Mouse (Mus musculus): ENCODE results near the gene Slc25a51. TPM values are rescaled to one million over a fixed set of nuclear protein-coding genes. Genes with fewer than 3 reads are reported as not detected.

The Slc25a51 gene
- polyA plus RNA-seq, 1 experiment from 2014 or later = 68.1 TPM

DNA sequence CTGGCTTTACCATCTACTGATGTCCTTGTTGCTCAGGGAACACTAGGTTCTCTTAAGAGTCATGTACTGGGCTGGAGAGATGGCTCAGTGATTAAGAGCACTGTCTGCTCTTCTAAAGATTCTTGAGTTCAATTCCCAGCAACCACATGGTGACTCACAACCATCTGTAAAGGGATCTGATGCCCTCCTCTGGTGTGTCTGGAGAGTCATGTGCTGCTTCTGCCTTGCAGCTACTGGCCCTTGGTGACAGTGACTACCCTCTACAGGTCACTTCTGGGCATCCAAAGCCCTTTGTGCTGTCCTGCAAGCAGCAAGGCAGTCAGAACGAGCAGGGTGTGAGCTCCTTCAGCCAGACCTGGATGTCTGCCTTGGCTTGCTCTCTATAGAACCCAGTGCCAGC is 33.2 kb upstream of the Slc25a51 start:
- H3K4me3 ChIP-seq = no peak overlapping the region
- WGBS = 88% methylated on average over 1 of the region's 1 CpGs
- peaks cover 33% of the 10 kb centered on the region for H3K36me3 ChIP-seq
- H3K27me3 ChIP-seq = no peaks in the 10 kb centered on the region
- H3K27ac ChIP-seq = no peak overlapping the region
- no peaks in the 10 kb centered on the region for H3K9me3 ChIP-seq
- H3K4me1 ChIP-seq = peaks cover 8% of the 10 kb centered on the region
- no peak for ATAC-seq (ENCODE audit: borderline replicate concordance, extremely low read depth, low FRiP score, low TSS enrichment)
- no peak overlapping the region for H3K9ac ChIP-seq
- no peak overlapping the region for H3K4me2 ChIP-seq

DNA sequence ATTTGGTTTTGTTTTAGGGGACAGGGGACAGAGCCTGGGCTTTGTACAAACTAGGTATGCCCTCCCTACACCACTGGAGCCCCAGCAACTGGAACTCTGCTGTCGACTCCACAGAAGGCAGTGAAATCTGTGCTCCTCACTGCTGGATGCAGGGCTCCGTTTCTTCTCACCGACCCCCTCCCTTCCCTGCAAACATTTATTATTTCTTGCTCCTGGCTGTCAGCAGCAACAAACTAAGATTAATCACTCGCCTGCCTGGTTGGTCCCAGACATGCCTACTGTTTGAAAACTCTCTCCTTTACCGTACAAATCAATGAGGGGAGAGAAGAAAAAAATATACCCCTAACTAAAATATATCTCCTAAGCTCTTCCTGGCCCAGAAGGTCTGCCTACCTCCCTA is 30.7 kb upstream of the Slc25a51 start:
- Histone ChIP-seq H3K27me3 (no peaks in the 10 kb centered on the region), H3K36me3 (peaks cover 20% of the 10 kb centered on the region), H3K4me3 (no peak overlapping the region), H3K9me3 (no peaks in the 10 kb centered on the region), H3K4me2 (no peak overlapping the region), H3K4me1 (peaks cover 28% of the 10 kb centered on the region), H3K27ac (no peak overlapping the region), H3K9ac (no peak overlapping the region)
- WGBS = 41% methylated on average over 5 of the region's 5 CpGs
- ATAC-seq (ENCODE audit: borderline replicate concordance, extremely low read depth, low FRiP score, low TSS enrichment) = no peak

DNA sequence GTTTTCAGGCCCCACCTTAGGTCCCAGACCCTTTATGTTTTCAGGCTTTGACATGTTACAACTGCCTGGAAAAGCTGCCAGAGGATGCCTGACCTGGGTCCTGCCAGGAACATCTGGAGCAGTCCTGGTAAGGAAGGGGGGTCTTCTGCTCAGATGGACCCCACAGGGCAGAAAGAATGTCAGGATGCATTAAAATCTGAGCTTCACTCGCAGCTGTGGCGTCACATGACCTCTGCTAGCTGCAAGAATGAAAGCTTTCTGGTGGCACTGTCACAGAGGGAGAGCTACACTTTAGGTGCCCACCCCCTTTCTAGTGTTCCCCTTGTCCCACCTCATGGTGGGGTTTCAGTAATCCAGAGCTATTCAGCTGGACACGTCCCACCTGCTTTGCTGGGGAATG is 28.4 kb upstream of the Slc25a51 start:
- peaks cover 28% of the 10 kb centered on the region for H3K4me1 ChIP-seq
- no peaks in the 10 kb centered on the region for H3K9me3 ChIP-seq
- no peak for ATAC-seq (ENCODE audit: borderline replicate concordance, extremely low read depth, low FRiP score, low TSS enrichment)
- WGBS = 52% methylated on average over 3 of the region's 3 CpGs
- no peak overlapping the region for H3K4me2 ChIP-seq
- H3K4me3 ChIP-seq = no peak overlapping the region
- H3K9ac ChIP-seq = no peak overlapping the region
- H3K27me3 ChIP-seq = no peaks in the 10 kb centered on the region
- H3K27ac ChIP-seq = no peak overlapping the region
- H3K36me3 ChIP-seq = peaks cover 12% of the 10 kb centered on the region; the same call in 1 of the 2 replicates

DNA sequence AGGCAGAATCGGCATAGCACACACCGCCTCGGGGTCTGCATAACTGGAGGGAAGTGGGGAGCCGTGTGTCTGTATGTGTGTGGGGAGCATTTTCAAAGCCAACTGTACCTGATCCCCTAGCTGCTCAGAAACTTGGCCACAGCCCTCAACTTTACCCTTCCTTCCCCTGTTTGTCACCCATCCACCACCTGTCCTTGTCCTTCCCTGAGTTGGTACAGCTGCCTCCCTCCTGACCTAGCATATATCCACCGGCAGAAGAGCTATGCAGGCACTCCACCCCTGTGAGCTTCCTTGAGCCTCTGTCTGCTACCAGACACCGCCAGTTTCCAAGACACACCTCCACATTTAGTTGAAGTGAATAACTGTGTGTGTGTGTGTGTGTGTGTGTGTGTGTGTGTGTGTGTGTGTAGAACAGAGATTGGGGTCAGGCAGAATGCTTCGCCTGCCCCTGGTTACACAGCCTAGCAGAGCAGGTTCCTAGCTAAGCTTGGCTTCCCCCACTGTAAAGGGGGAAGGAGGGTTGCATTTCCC is 27.9 kb upstream of the Slc25a51 start:
- Histone ChIP-seq H3K27ac (0 out of 2 replicates have a peak overlapping the region, but pooled peaks have one; percentile 3), H3K4me2 (no peak overlapping the region), H3K27me3 (no peaks in the 10 kb centered on the region), H3K9me3 (no peaks in the 10 kb centered on the region), H3K4me3 (no peak overlapping the region), H3K36me3 (peaks cover 12% of the 10 kb centered on the region; the same call in 1 of the 2 replicates), H3K9ac (no peak overlapping the region), H3K4me1 (peaks cover 28% of the 10 kb centered on the region)
- 50% methylated on average over 7 of the region's 7 CpGs for WGBS
- no peak for ATAC-seq (ENCODE audit: borderline replicate concordance, extremely low read depth, low FRiP score, low TSS enrichment)

DNA sequence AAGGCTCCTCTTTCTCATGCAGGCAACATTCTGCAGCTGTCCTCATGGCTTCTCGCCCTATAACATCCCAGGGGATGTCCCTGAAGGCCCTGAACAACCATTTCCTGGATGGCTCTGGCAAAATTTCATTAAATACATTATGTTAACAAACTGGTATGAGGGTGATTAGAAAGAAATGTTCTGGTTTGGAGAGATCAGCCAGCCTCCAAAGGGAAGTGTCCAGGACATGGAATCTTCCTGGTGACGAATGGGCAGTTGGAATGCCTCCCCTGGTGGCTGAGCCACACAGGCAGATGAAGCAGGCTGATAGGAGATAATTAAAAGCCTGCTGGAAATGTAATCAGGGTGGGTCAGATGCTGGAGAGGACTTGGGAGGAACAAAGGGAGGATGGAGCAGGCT is 27.3 kb upstream of the Slc25a51 start:
- Histone ChIP-seq H3K9ac (no peak overlapping the region), H3K4me1 (peaks cover 28% of the 10 kb centered on the region)
- ATAC-seq (ENCODE audit: borderline replicate concordance, extremely low read depth, low FRiP score, low TSS enrichment) = no peak

DNA sequence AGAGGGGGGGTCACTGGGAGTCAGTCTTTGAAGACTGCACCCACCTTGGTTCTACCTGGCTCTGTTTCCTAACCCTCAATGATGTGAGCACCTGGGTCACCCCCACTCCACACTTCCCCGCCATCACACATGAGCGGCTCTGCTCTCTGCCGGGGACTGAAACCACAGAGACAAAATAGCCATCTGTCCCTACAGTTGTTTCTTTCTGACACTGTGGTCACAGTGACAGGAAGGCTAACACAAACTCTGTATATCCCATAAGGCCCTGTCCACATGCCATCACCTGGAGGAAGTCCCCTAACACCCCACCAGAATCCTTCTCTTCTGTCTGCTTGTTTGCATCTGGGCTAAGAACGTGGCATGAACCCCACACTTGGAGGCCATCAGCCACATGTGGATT is 26.1 kb upstream of the Slc25a51 start:
- H3K36me3 ChIP-seq = peaks cover 2% of the 10 kb centered on the region; the same call in 1 of the 2 replicates
- H3K4me1 ChIP-seq = peaks cover 28% of the 10 kb centered on the region
- no peaks in the 10 kb centered on the region for H3K9me3 ChIP-seq
- ATAC-seq (ENCODE audit: borderline replicate concordance, extremely low read depth, low FRiP score, low TSS enrichment) = no peak
- no peak overlapping the region for H3K4me2 ChIP-seq
- H3K4me3 ChIP-seq = no peak overlapping the region
- no peaks in the 10 kb centered on the region for H3K27me3 ChIP-seq
- no peak overlapping the region for H3K27ac ChIP-seq
- 65% methylated on average over 4 of the region's 4 CpGs for WGBS
- no peak overlapping the region for H3K9ac ChIP-seq

More for the DNA sequence above, 27.3 kb upstream of the Slc25a51 start:
- WGBS = 43% methylated on average over 2 of the region's 2 CpGs
- no peak overlapping the region for H3K4me2 ChIP-seq
- peaks cover 12% of the 10 kb centered on the region; the same call in 1 of the 2 replicates for H3K36me3 ChIP-seq
- H3K27ac ChIP-seq = 0 out of 2 replicates have a peak overlapping the region, but pooled peaks have one; percentile 3
- no peak overlapping the region for H3K4me3 ChIP-seq
- no peaks in the 10 kb centered on the region for H3K27me3 ChIP-seq
- H3K9me3 ChIP-seq = no peaks in the 10 kb centered on the region

DNA sequence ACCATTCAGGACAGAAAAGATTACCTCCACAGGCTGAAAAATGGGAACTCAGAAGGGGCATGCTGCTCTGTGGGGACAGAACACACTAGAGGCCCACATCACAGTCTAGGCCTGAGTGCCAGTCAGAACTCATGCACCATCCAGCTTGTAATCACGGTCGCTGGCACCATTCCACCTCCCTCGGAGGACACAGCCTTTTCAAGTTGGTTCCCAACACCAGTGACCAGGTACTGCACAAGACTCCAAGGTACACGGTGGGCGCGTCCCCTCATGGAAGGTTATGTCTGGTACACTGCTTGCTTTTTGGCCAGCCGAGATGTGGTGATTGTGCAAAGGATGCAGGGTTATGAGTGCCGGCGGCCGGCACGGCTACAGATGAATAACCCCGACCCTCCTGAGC is 25.5 kb upstream of the Slc25a51 start:
- Histone ChIP-seq H3K4me2 (no peak overlapping the region), H3K9ac (no peak overlapping the region), H3K9me3 (no peaks in the 10 kb centered on the region), H3K36me3 (no peaks in the 10 kb centered on the region), H3K27ac (no peak overlapping the region), H3K27me3 (no peaks in the 10 kb centered on the region), H3K4me3 (no peak overlapping the region), H3K4me1 (peaks cover 28% of the 10 kb centered on the region)
- 84% methylated on average over 12 of the region's 12 CpGs for WGBS
- no peak for ATAC-seq (ENCODE audit: borderline replicate concordance, extremely low read depth, low FRiP score, low TSS enrichment)

DNA sequence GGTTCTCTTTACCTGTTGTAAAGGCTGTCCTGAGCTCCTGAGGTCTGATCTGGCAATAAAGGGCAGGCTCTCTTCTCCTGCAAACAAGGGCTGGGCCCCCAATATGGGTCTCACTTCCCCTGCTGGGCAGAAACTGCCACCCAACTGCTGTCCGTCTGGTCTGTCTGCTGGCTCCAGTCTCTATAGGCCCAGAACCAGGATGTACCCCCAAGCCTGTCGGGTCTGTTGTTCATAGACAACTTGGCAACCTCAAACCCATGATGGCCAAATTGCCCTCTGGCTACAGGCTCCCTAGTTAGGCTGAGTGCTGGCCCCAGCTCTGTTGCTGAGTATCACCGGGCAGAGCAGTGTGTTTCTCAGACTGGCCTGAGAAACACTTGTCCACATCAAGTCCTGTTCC is 23.2 kb upstream of the Slc25a51 start:
- H3K9ac ChIP-seq = no peak overlapping the region
- no peak overlapping the region for H3K4me2 ChIP-seq
- 79% methylated on average over 3 of the region's 3 CpGs for WGBS
- H3K4me1 ChIP-seq = peaks cover 19% of the 10 kb centered on the region
- H3K36me3 ChIP-seq = no peaks in the 10 kb centered on the region
- H3K4me3 ChIP-seq = no peak overlapping the region
- no peaks in the 10 kb centered on the region for H3K9me3 ChIP-seq
- no peak for ATAC-seq (ENCODE audit: borderline replicate concordance, extremely low read depth, low FRiP score, low TSS enrichment)
- H3K27me3 ChIP-seq = no peaks in the 10 kb centered on the region
- no peak overlapping the region for H3K27ac ChIP-seq

DNA sequence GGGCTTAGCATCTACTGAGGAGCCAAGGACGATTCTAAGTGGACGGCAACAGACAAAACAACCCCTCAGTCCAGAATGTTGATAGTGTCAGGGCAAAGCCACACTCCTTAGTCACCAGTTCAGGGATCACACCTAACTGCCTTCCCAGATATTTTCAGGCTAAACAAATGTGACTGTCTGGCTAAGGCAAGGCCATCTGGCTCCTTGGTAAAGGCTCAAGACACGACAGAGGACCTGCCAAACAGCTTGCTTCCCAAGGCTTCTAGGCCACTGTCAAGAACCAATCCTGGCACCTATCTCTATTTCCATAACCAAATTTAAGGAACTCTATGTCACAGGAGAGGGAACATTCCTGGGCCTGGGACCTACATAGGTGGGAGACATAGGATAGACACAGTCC is 22.8 kb upstream of the Slc25a51 start:
- Histone ChIP-seq H3K4me2 (no peak overlapping the region), H3K9me3 (no peaks in the 10 kb centered on the region), H3K36me3 (no peaks in the 10 kb centered on the region), H3K27me3 (no peaks in the 10 kb centered on the region), H3K4me1 (peaks cover 15% of the 10 kb centered on the region), H3K4me3 (no peak overlapping the region), H3K9ac (no peak overlapping the region), H3K27ac (no peak overlapping the region)
- no peak for ATAC-seq (ENCODE audit: borderline replicate concordance, extremely low read depth, low FRiP score, low TSS enrichment)
- 85% methylated on average over 3 of the region's 3 CpGs for WGBS

DNA sequence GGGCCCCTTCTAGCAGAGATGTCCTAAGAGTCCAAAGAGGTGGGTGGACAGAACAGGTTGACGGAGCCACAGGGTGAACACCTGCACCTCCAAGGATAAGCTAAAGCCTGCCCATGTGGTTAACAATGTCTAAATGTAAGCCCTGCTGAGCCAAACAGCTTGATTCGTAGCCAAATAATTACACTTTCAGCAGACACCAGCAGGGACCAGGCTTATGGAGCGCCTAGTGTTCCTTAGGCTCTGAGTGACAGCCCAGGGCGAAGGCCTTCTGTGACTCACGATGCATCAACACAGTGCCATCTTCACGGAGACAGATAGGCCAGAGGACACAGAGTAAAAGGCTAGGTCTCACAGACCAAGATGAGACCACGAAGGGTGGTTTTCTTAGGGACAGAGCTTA is 20.9 kb upstream of the Slc25a51 start:
- Histone ChIP-seq H3K4me1 (no peaks in the 10 kb centered on the region), H3K36me3 (no peaks in the 10 kb centered on the region), H3K4me3 (no peak overlapping the region), H3K27ac (no peak overlapping the region), H3K27me3 (no peaks in the 10 kb centered on the region), H3K9me3 (no peaks in the 10 kb centered on the region), H3K9ac (no peak overlapping the region), H3K4me2 (no peak overlapping the region)
- no peak for ATAC-seq (ENCODE audit: borderline replicate concordance, extremely low read depth, low FRiP score, low TSS enrichment)
- 76% methylated on average over 7 of the region's 7 CpGs for WGBS

DNA sequence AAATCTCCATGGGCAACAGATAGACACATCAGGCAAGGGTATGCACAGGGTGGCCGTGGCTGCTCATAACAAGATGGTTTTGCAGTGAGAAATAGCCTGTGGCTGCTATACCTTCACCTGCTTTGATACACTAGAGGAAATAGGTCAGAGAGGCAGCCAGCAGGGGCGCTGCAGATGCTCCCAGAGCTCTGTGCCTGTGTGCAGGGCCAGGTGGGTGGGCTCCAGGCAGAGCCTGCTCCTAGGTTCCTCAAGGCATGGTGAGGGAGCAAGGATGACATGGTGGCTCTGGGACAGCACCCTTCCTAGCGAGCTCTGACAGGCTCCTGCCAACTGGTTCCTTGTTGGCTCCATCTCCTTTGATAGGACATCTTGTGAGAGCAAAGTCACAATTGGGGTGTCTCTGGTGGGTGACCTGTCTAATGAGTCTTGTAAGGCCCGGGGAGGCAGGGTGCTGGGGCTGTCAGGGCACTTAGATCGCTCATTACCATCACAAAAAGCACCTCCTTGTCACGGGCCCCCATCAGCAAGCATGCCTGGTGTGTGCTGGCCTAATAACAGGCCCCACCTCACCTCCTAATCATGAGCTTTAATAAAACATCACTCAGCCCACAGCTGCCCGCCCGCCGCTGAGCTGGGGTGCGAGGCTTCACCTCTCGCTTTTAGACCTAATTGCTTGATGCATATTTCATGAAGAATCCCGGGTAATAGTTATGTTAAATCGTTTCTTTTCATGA is 18.3 kb upstream of the Slc25a51 start:
- no peak overlapping the region for H3K4me2 ChIP-seq
- ATAC-seq (ENCODE audit: borderline replicate concordance, extremely low read depth, low FRiP score, low TSS enrichment) = no peak
- H3K9ac ChIP-seq = no peak overlapping the region
- H3K36me3 ChIP-seq = no peaks in the 10 kb centered on the region
- H3K4me3 ChIP-seq = no peak overlapping the region
- 68% methylated on average over 13 of the region's 13 CpGs for WGBS
- no peaks in the 10 kb centered on the region for H3K9me3 ChIP-seq
- H3K27ac ChIP-seq = no peak overlapping the region
- peaks cover 14% of the 10 kb centered on the region for H3K4me1 ChIP-seq
- H3K27me3 ChIP-seq = no peaks in the 10 kb centered on the region

DNA sequence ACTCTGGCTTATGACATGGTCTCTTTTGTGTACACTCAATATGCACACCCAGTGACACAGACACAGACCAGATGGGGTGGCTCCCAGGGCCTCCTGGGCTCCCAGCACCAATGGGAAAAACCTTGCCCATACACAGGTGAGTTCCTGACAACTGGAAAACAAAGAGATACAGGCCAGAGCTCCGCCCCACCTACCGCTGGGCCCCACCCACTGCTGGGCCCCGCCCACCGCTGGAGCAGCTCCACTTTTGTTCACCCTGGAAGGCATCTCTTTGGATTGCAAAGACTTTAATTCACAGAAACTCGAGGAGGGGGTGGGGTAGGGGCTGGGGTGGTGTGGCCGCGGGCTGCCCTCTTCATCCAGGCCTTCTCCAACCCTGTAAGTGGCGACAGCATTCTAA is 14.8 kb upstream of the Slc25a51 start:
- Histone ChIP-seq H3K4me2 (no peak overlapping the region), H3K9ac (no peak overlapping the region), H3K9me3 (no peaks in the 10 kb centered on the region), H3K27ac (peak overlapping the region; percentile 49; the same call in 1 of the 2 replicates), H3K4me3 (no peak overlapping the region), H3K27me3 (no peaks in the 10 kb centered on the region), H3K36me3 (no peaks in the 10 kb centered on the region), H3K4me1 (peaks cover 47% of the 10 kb centered on the region)
- peak; percentile 35; the same call in 1 of the 2 replicates for ATAC-seq (ENCODE audit: borderline replicate concordance, extremely low read depth, low FRiP score, low TSS enrichment)
- 37% methylated on average over 8 of the region's 8 CpGs for WGBS

Measured in lung, embryonic 15.5 days (tissue).